Mouse (Mus musculus) urinary bladder, postnatal 36 days (tissue): Measurements from ENCODE around the gene Olfr824.
"Not testable (repeated sequence)": the region's sequence is repeated elsewhere in the genome, so short reads cannot be mapped to it uniquely, and the experiment has no call there.

ENCODE experiments used
- DNase-seq, 2 experiments: peaks; one replicate each; pipeline ENCODE4 v3.0.0; 2022; ENCODE audit warnings: low spot score in 2 of 2, mixed read lengths in 1 of 2

Olfr824 gene

GRCm38 (mm10) chr10:130129900-130130299 is at the start of gene Olfr824:
Olfr824 (minus strand) TSS chr10:130130000.
- DNase-seq, result not testable (repeated sequence)

GRCm38 (mm10) chr10:130166666-130167065 is 36.9 kb upstream of the Olfr824 start, which contains the start of gene Olfr825:
Olfr825 (minus strand) TSS chr10:130166766.
- no peak for DNase-seq

- no peak for DNase-seq
Observed at GRCm38 (mm10) chr10:130165196-130165595, 35.4 kb upstream of the Olfr824 start.

- no peak for DNase-seq
Observed at GRCm38 (mm10) chr10:130144121-130144520, 14.3 kb upstream of the Olfr824 start.

GRCm38 (mm10) chr10:130142481-130142880 is 12.7 kb upstream of the Olfr824 start:
- DNase-seq, result not testable (repeated sequence)

GRCm38 (mm10) chr10:130134811-130135210 is 5.0 kb upstream of the Olfr824 start:
- no peak for DNase-seq

GRCm38 (mm10) chr10:130116045-130116444 is 13.8 kb downstream of the Olfr824 start:
- not testable (repeated sequence) for DNase-seq

- DNase-seq, result not testable (repeated sequence)
Observed at GRCm38 (mm10) chr10:130115283-130115682, 14.5 kb downstream of the Olfr824 start, which contains the start of gene Olfr823. Olfr823 (minus strand) TSS chr10:130115383.

- DNase-seq, result no peak
Observed at GRCm38 (mm10) chr10:130096104-130096503, 33.7 kb downstream of the Olfr824 start.

- peak; percentile 7 to 9 for DNase-seq
Observed at GRCm38 (mm10) chr10:130092838-130093440, 36.9 kb downstream of the Olfr824 start.
